In genomic region chr6:87189755-87190154, GRCm38 (mm10) we compare ENCODE assay signal across 12 mouse cellular contexts.
DNase-seq lines count a peak whose midpoint lies in the region; ATAC-seq lines count a peak whose summit lies in the region.
"Had no signal": no experiment of that assay in that cellular context is flagged by ENCODE, and none has a peak within 500 bp of the region (broad histone marks: within the 10 kb centered on the region; RNA-seq: fewer than 3 reads in every experiment).

No protein-coding gene starts in this region.

- H3K4me1 ChIP-seq in kidney, embryonic 16.5 days (ENCODE audit: insufficient read depth, low read length), result peaks cover 34% of the 10 kb centered on the region
- peaks cover 28% of the 10 kb centered on the region for H3K4me1 ChIP-seq in liver, embryonic 16.5 days (ENCODE audit: control insufficient read depth, low read depth, low read length)
- H3K4me1 ChIP-seq in midbrain, embryonic 13.5 days (replicated peaks), result no peaks in the 10 kb centered on the region

- no peaks in the 10 kb centered on the region for H3K9me3 ChIP-seq in kidney, embryonic 16.5 days (ENCODE audit: low read length)
- no peaks in the 10 kb centered on the region for H3K9me3 ChIP-seq in liver, embryonic 16.5 days (replicated peaks; ENCODE audit: control insufficient read depth, low read length)
- H3K9me3 ChIP-seq in midbrain, embryonic 13.5 days, result no peaks in the 10 kb centered on the region
- H3K9me3 ChIP-seq: limb, embryonic 12.5 days; neural tube, embryonic 13.5 days had no signal

- 49% methylated on average over 3 of the region's 3 CpGs for WGBS in kidney, embryonic 16.5 days
- WGBS in liver, embryonic 16.5 days (ENCODE audit: insufficient replicate concordance), result 17% methylated on average over 3 of the region's 3 CpGs
- 91% methylated on average over 3 of the region's 3 CpGs for WGBS in midbrain, embryonic 13.5 days

- no peaks in the 10 kb centered on the region for H3K27me3 ChIP-seq in kidney, embryonic 16.5 days (ENCODE audit: insufficient read depth, low read length)
- no peaks in the 10 kb centered on the region for H3K27me3 ChIP-seq in liver, embryonic 16.5 days (ENCODE audit: control insufficient read depth, insufficient read depth, low read depth, low read length)
- H3K27me3 ChIP-seq in midbrain, embryonic 13.5 days, result no peaks in the 10 kb centered on the region
- H3K27me3 ChIP-seq: limb, embryonic 12.5 days; neural tube, embryonic 13.5 days had no signal

- H3K4me2 ChIP-seq in kidney, embryonic 16.5 days (replicated peaks; ENCODE audit: low read depth, low read length), result no peak overlapping the region
- no peak overlapping the region for H3K4me2 ChIP-seq in liver, embryonic 16.5 days (ENCODE audit: low read depth, low read length)
- H3K4me2 ChIP-seq in midbrain, embryonic 13.5 days (replicated peaks), result no peak overlapping the region
- H3K4me2 ChIP-seq: heart, embryonic 11.5 days; limb, embryonic 12.5 days; neural tube, embryonic 13.5 days had no signal

- H3K27ac ChIP-seq in kidney, embryonic 16.5 days (ENCODE audit: low read length), result no peak overlapping the region
- peak overlapping the region; percentile 60 for H3K27ac ChIP-seq in liver, embryonic 16.5 days (ENCODE audit: low read length)
- no peak overlapping the region for H3K27ac ChIP-seq in midbrain, embryonic 13.5 days
- H3K27ac ChIP-seq: limb, embryonic 12.5 days; neural tube, embryonic 13.5 days had no signal

- no peak overlapping the region for H3K4me3 ChIP-seq in kidney, embryonic 16.5 days (ENCODE audit: low read length)
- no peak overlapping the region for H3K4me3 ChIP-seq in liver, embryonic 16.5 days (ENCODE audit: low read depth, low read length)
- H3K4me3 ChIP-seq in midbrain, embryonic 13.5 days (replicated peaks), result no peak overlapping the region
- H3K4me3 ChIP-seq: limb, embryonic 12.5 days; neural tube, embryonic 13.5 days had no signal

- no peak overlapping the region for H3K9ac ChIP-seq in kidney, embryonic 16.5 days (replicated peaks; ENCODE audit: low read length)
- no peak overlapping the region for H3K9ac ChIP-seq in liver, embryonic 16.5 days (ENCODE audit: low read depth, low read length)
- H3K9ac ChIP-seq in midbrain, embryonic 13.5 days (replicated peaks), result no peak overlapping the region
- H3K9ac ChIP-seq: limb, embryonic 12.5 days; neural tube, embryonic 13.5 days had no signal

- ATAC-seq in kidney, embryonic 16.5 days (ENCODE audit: low FRiP score, low TSS enrichment), result peak; percentile 37; the same call in 1 of the 2 replicates
- peak; percentile 85 for ATAC-seq in liver, embryonic 16.5 days (ENCODE audit: low read depth)
- no peak for ATAC-seq in midbrain, embryonic 13.5 days
- ATAC-seq in inflammation-experienced regulatory T-cells, adult 6 months, result no peak

- no peaks in the 10 kb centered on the region; the same call in 1 of the 2 replicates for H3K36me3 ChIP-seq in kidney, embryonic 16.5 days (ENCODE audit: insufficient read depth, low read length)
- H3K36me3 ChIP-seq in liver, embryonic 16.5 days (ENCODE audit: control insufficient read depth, insufficient read depth), result no peaks in the 10 kb centered on the region
- no peaks in the 10 kb centered on the region for H3K36me3 ChIP-seq in midbrain, embryonic 13.5 days

- no peak for DNase-seq in kidney, postnatal 4 days
- DNase-seq in adrenal gland, postnatal 25 days, result peak; percentile 22
- DNase-seq in skeletal muscle tissue, adult 2 months (ENCODE audit: low read depth, low spot score), result peak; percentile 52
- no peak for DNase-seq in cerebellum, postnatal 25 days
- DNase-seq: kidney, adult 9 months had no signal

Comparison
In these comparisons a context has a peak if more than half of its experiments do, and no peak if none do; other contexts are left out.
1. ATAC-seq: peak in kidney, embryonic 16.5 days (single experiment) and liver, embryonic 16.5 days (single experiment); none in midbrain, embryonic 13.5 days (single experiment) and inflammation-experienced regulatory T-cells, adult 6 months (single experiment).
2. DNase-seq: peak in adrenal gland, postnatal 25 days (single experiment) and skeletal muscle tissue, adult 2 months (single experiment); none in kidney, postnatal 4 days (0 of 2) and cerebellum, postnatal 25 days (0 of 2).